Mouse (Mus musculus) ovary, postnatal 14 days (tissue): Measurements from ENCODE around the gene Gucy2g.
A peak's percentile ranks its signal among the peaks of the same experiment; 100 is the strongest.
"Not testable (repeated sequence)": the region's sequence is repeated elsewhere in the genome, so short reads cannot be mapped to it uniquely, and the experiment has no call there.

Source experiments
- DNase-seq: peaks from one replicate; pipeline ENCODE4 v3.0.0; 2022; ENCODE audit warnings: low spot score

The Gucy2g gene

GRCm38 (mm10) chr19:55164162-55164561, 76.9 kb downstream of the Gucy2g start:
- no peak for DNase-seq

- no peak for DNase-seq
These were observed 78.8 kb downstream of the Gucy2g start for GRCm38 (mm10) chr19:55162271-55162670.

GRCm38 (mm10) chr19:55159826-55160225, 81.2 kb downstream of the Gucy2g start:
- DNase-seq, result no peak

- peak; percentile 30 for DNase-seq
These were observed 82.4 kb downstream of the Gucy2g start for GRCm38 (mm10) chr19:55158606-55159005.

GRCm38 (mm10) chr19:55157029-55157428, 84.0 kb downstream of the Gucy2g start:
- no peak for DNase-seq

GRCm38 (mm10) chr19:55152983-55153382, 88.1 kb downstream of the Gucy2g start:
- no peak for DNase-seq

- DNase-seq, result not testable (repeated sequence)
These were observed 88.8 kb downstream of the Gucy2g start for GRCm38 (mm10) chr19:55152274-55152673.

GRCm38 (mm10) chr19:55149646-55150045, 91.4 kb downstream of the Gucy2g start:
- DNase-seq, result no peak

- DNase-seq, result no peak
These were observed 92.9 kb downstream of the Gucy2g start for GRCm38 (mm10) chr19:55148109-55148508.
